Mouse (Mus musculus) cerebellum, adult 2 months (tissue): ENCODE measurements around the gene Rab31. TPM values are rescaled to one million over a fixed set of nuclear protein-coding genes. Genes with fewer than 3 reads are reported as not detected.

Experiments used
- DNase-seq, 2 experiments: peaks; one replicate each; pipeline ENCODE4 v3.0.0; 2021
- H3K27ac ChIP-seq: fragments of 200-500 bp; 2 replicates; pipeline ENCODE4 v1.5.1; 2012; ENCODE audit warnings: low read length, control low read depth, inconsistent platforms; ENCODE audit not compliant: insufficient read depth
- H3K27me3 ChIP-seq: fragments of 200-500 bp; 2 replicates; pipeline ENCODE4 v1.6.1; 2012; ENCODE audit warnings: inconsistent platforms, mild to moderate bottlenecking, low read length, moderate library complexity; ENCODE audit not compliant: control insufficient read depth, insufficient read depth
- H3K4me1 ChIP-seq: fragments of 200-500 bp; 2 replicates; pipeline ENCODE4 v1.6.1; 2011; ENCODE audit warnings: low read length; ENCODE audit not compliant: control insufficient read depth, insufficient read depth
- H3K4me3 ChIP-seq: fragments of 200-500 bp; replicated peaks from 2 replicates; pipeline ENCODE3; 2011; ENCODE audit warnings: mild to moderate bottlenecking, low read depth, low read length, control low read depth; ENCODE audit not compliant: insufficient read depth
- CTCF ChIP-seq: fragments of 200-500 bp; IDR thresholded peaks from 2 replicates; pipeline ENCODE4 v1.5.1; 2011; ENCODE audit warnings: low read depth, mild to moderate bottlenecking, control low read depth, low read length, moderate library complexity, borderline replicate concordance; ENCODE audit not compliant: insufficient read depth
- POLR2A ChIP-seq: fragments of 200-500 bp; IDR thresholded peaks from 2 replicates; pipeline ENCODE4 v1.6.1; 2011; ENCODE audit warnings: low read length, control low read depth, borderline replicate concordance; ENCODE audit not compliant: insufficient read depth
- WGBS: fragments of 180-500 bp; shearing (Covaris S2); methylation state at CpG from one replicate; pipeline ENCODE4 v1.1.7; 2018; 5-methylcytosine and 5-hydroxymethylcytosine counted together
- polyA plus RNA-seq: library from polyadenylated mRNA; depleted of rRNA; stranded (reverse); fragments of >200 nt; gene quantifications from 2 replicates; pipeline ENCODE4 v1.2.3, GENCODE M21; 2012

Rab31 gene
- polyA plus RNA-seq, 1 experiment = 79.7 TPM

- TF ChIP-seq POLR2A (no peak), CTCF (no peak)
- Histone ChIP-seq H3K4me3 (no peak overlapping the region), H3K27ac (no peak overlapping the region), H3K27me3 (no peaks in the 10 kb centered on the region), H3K4me1 (peaks cover 6% of the 10 kb centered on the region)
- 25% methylated on average over 1 of the region's 1 CpGs for WGBS
- DNase-seq = no peak
Observed at GRCm38 (mm10) chr17:65674710-65675171, 97.8 kb downstream of the Rab31 start.

GRCm38 (mm10) chr17:65672926-65673325, 99.6 kb downstream of the Rab31 start:
- Histone ChIP-seq H3K4me1 (peaks cover 6% of the 10 kb centered on the region), H3K27ac (no peak overlapping the region), H3K27me3 (no peaks in the 10 kb centered on the region), H3K4me3 (no peak overlapping the region)
- no peak for DNase-seq
- TF ChIP-seq POLR2A = no peak
- no peak for TF ChIP-seq CTCF
- 95% methylated on average over 7 of the region's 7 CpGs for WGBS

- Histone ChIP-seq H3K4me1 (peaks cover 6% of the 10 kb centered on the region), H3K4me3 (no peak overlapping the region), H3K27me3 (no peaks in the 10 kb centered on the region), H3K27ac (no peak overlapping the region)
- 86% methylated on average over 4 of the region's 4 CpGs for WGBS
- no peak for DNase-seq
- TF ChIP-seq POLR2A (no peak), CTCF (no peak)
Observed at GRCm38 (mm10) chr17:65669061-65669460, 103.5 kb downstream of the Rab31 start.

GRCm38 (mm10) chr17:65667792-65668191, 104.8 kb downstream of the Rab31 start:
- H3K27me3 ChIP-seq = no peaks in the 10 kb centered on the region
- DNase-seq = no peak

GRCm38 (mm10) chr17:65666388-65667161, 106.0 kb downstream of the Rab31 start:
- Histone ChIP-seq H3K4me1 (peaks cover 6% of the 10 kb centered on the region), H3K27ac (no peak overlapping the region), H3K27me3 (no peaks in the 10 kb centered on the region), H3K4me3 (no peak overlapping the region)
- no peak for DNase-seq
- WGBS = 83% methylated on average over 17 of the region's 17 CpGs
- no peak for TF ChIP-seq CTCF
- no peak for TF ChIP-seq POLR2A

More at GRCm38 (mm10) chr17:65667792-65668191, 104.8 kb downstream of the Rab31 start:
- Histone ChIP-seq H3K4me3 (no peak overlapping the region), H3K27ac (no peak overlapping the region), H3K4me1 (peaks cover 6% of the 10 kb centered on the region)
- 94% methylated on average over 14 of the region's 14 CpGs for WGBS
- TF ChIP-seq POLR2A (no peak), CTCF (no peak)

GRCm38 (mm10) chr17:65665786-65666387, 106.7 kb downstream of the Rab31 start:
- H3K4me1 ChIP-seq = peaks cover 6% of the 10 kb centered on the region
- no peak overlapping the region for H3K27ac ChIP-seq
- no peak for DNase-seq
- no peaks in the 10 kb centered on the region for H3K27me3 ChIP-seq
- WGBS = 86% methylated on average over 12 of the region's 12 CpGs
- no peak overlapping the region for H3K4me3 ChIP-seq
- TF ChIP-seq CTCF = no peak
- no peak for TF ChIP-seq POLR2A

- TF ChIP-seq CTCF (no peak), POLR2A (no peak)
- Histone ChIP-seq H3K27me3 (no peaks in the 10 kb centered on the region), H3K4me3 (no peak overlapping the region), H3K4me1 (no peaks in the 10 kb centered on the region), H3K27ac (no peak overlapping the region)
- WGBS = 89% methylated on average over 14 of the region's 14 CpGs
- DNase-seq = no peak
Observed at GRCm38 (mm10) chr17:65663329-65664078, 109.0 kb downstream of the Rab31 start.
